Mouse (Mus musculus) C2C12 (cell line): ENCODE measurements around the gene Rars. TPM values are rescaled to one million over a fixed set of nuclear protein-coding genes. Genes with fewer than 3 reads are reported as not detected.
"Not testable (repeated sequence)": the region's sequence is repeated elsewhere in the genome, so short reads cannot be mapped to it uniquely, and the experiment has no call there.

Source experiments
- H3K27me3 ChIP-seq: one replicate; pipeline ENCODE4 v1.6.1; 2011; ENCODE audit not compliant: control insufficient read depth, insufficient read depth, insufficient read length
- H3K36me3 ChIP-seq: one replicate; pipeline ENCODE4 v1.6.1; 2011; ENCODE audit not compliant: control insufficient read depth, insufficient read depth
- H3K4me3 ChIP-seq: one replicate; pipeline ENCODE4 v1.5.1; 2011; ENCODE audit warnings: mild to moderate bottlenecking, control low read depth; ENCODE audit not compliant: poor library complexity, insufficient read depth, severe bottlenecking
- H3K79me2 ChIP-seq: one replicate; pipeline ENCODE4 v1.6.1; 2011; ENCODE audit not compliant: control insufficient read depth, insufficient read depth
- H3K79me3 ChIP-seq: one replicate; pipeline ENCODE4 v1.6.1; 2011; ENCODE audit warnings: low read depth, control low read depth
- H3ac ChIP-seq: one replicate; pipeline ENCODE3; 2011; ENCODE audit warnings: low read depth; ENCODE audit not compliant: control insufficient read depth, insufficient read length
- CEBPB ChIP-seq: IDR thresholded peaks from one replicate; pipeline ENCODE4 v1.6.1; 2011; ENCODE audit warnings: low read depth, mild to moderate bottlenecking, control low read depth, moderate library complexity
- CTCF ChIP-seq: IDR thresholded peaks from one replicate; pipeline ENCODE4 v1.5.1; 2011; ENCODE audit not compliant: control insufficient read depth, insufficient read depth, insufficient read length
- FOSL1 ChIP-seq: IDR thresholded peaks from one replicate; pipeline ENCODE4 v1.8.0; 2011; ENCODE audit warnings: mild to moderate bottlenecking, low read length; ENCODE audit not compliant: poor library complexity, insufficient read depth, severe bottlenecking
- MAX ChIP-seq: IDR thresholded peaks from one replicate; pipeline ENCODE4 v1.6.1; 2011; ENCODE audit warnings: mild to moderate bottlenecking, control low read depth
- MYOD1 ChIP-seq: IDR thresholded peaks from one replicate; pipeline ENCODE4 v1.6.1; 2011; ENCODE audit warnings: low read depth; ENCODE audit not compliant: control insufficient read depth, insufficient read length
- MYOG ChIP-seq: IDR thresholded peaks from one replicate; pipeline ENCODE4 v1.6.1; 2011; ENCODE audit not compliant: control insufficient read depth, insufficient read length; ENCODE audit errors: extremely low read depth
- USF1 ChIP-seq: IDR thresholded peaks from one replicate; pipeline ENCODE4 v1.6.1; 2011; ENCODE audit warnings: low read depth, mild to moderate bottlenecking, control low read depth, moderate library complexity
- polyA plus RNA-seq: library from polyadenylated mRNA; unstranded; fragments of >200 nt; fragmentation: generic; extraction: Trizol; gene quantifications from one replicate; pipeline ENCODE4 v1.2.1, GENCODE M21; 2012; ENCODE audit warnings: missing spikeins

Rars gene
- polyA plus RNA-seq, 1 experiment: 87.1 TPM

GRCm38 (mm10) chr11:35841738-35842325, 7.5 kb upstream of the Rars start:
- H3ac ChIP-seq: no peak overlapping the region
- H3K4me3 ChIP-seq: no peak overlapping the region
- TF ChIP-seq MYOD1: no peak
- TF ChIP-seq USF1: no peak
- TF ChIP-seq MYOG: no peak
- TF ChIP-seq CEBPB: no peak
- TF ChIP-seq CTCF: no peak
- TF ChIP-seq MAX: no peak
- no peak for TF ChIP-seq FOSL1
- peaks cover 17% of the 10 kb centered on the region for H3K36me3 ChIP-seq
- no peaks in the 10 kb centered on the region for H3K79me2 ChIP-seq
- H3K27me3 ChIP-seq: no peaks in the 10 kb centered on the region
- no peaks in the 10 kb centered on the region for H3K79me3 ChIP-seq

GRCm38 (mm10) chr11:35840806-35841205, 6.5 kb upstream of the Rars start:
- not testable (repeated sequence) for H3K4me3 ChIP-seq, H3ac ChIP-seq, H3K79me2 ChIP-seq, H3K79me3 ChIP-seq, H3K27me3 ChIP-seq
- H3K36me3 ChIP-seq: peaks cover 17% of the 10 kb centered on the region

- Histone ChIP-seq H3K79me3 (no peaks in the 10 kb centered on the region), H3K79me2 (no peaks in the 10 kb centered on the region), H3ac (no peak overlapping the region), H3K36me3 (peaks cover 17% of the 10 kb centered on the region), H3K4me3 (no peak overlapping the region), H3K27me3 (no peaks in the 10 kb centered on the region)
- TF ChIP-seq MYOG (no peak), CTCF (no peak), MYOD1 (no peak), CEBPB (no peak), USF1 (no peak), FOSL1 (no peak), MAX (no peak)
Measured at GRCm38 (mm10) chr11:35840282-35840681, 6.0 kb upstream of the Rars start.

- peak overlapping the region; percentile 20 for H3ac ChIP-seq
- H3K4me3 ChIP-seq: no peak overlapping the region
- H3K79me2 ChIP-seq: peaks cover 9% of the 10 kb centered on the region
- H3K79me3 ChIP-seq: peaks cover 5% of the 10 kb centered on the region
- no peak for TF ChIP-seq CTCF
- TF ChIP-seq MYOD1: peak; percentile 35
- no peak for TF ChIP-seq MYOG
- TF ChIP-seq USF1: peak; percentile 100
- TF ChIP-seq MAX: peak; percentile 93
- peak; percentile 54 for TF ChIP-seq FOSL1
- TF ChIP-seq CEBPB: no peak
- H3K27me3 ChIP-seq: no peaks in the 10 kb centered on the region
- H3K36me3 ChIP-seq: peaks cover 17% of the 10 kb centered on the region
Measured at GRCm38 (mm10) chr11:35838345-35839338, 4.3 kb upstream of the Rars start.

GRCm38 (mm10) chr11:35837156-35838126, 3.1 kb upstream of the Rars start:
- Histone ChIP-seq H3ac (no peak overlapping the region), H3K36me3 (peaks cover 26% of the 10 kb centered on the region), H3K4me3 (no peak overlapping the region), H3K27me3 (no peaks in the 10 kb centered on the region), H3K79me2 (peaks cover 21% of the 10 kb centered on the region), H3K79me3 (peaks cover 17% of the 10 kb centered on the region)
- peak; percentile 41 for TF ChIP-seq MYOD1
- TF ChIP-seq FOSL1: peak; percentile 91
- TF ChIP-seq CEBPB: no peak
- peak; percentile 88 for TF ChIP-seq MAX
